Mouse (Mus musculus) forebrain, embryonic 11.5 days (tissue): Measurements from ENCODE around the gene Cenpn. TPM values are rescaled to one million over a fixed set of nuclear protein-coding genes. Genes with fewer than 3 reads are reported as not detected.

Experiments used
- ATAC-seq: fragments of 200-750 bp; cut with Nextera tagmentation; replicated peaks from 2 replicates; pipeline ENCODE4 v1.8.0; 2017; ENCODE audit warnings: moderate TSS enrichment; ENCODE audit not compliant: low FRiP score
- DNase-seq: peaks from one replicate; pipeline ENCODE4 v3.0.0-alpha.2; 2017; ENCODE audit warnings: low spot score
- H3K27ac ChIP-seq: fragments of 300-500 bp; sonication (generic); 2 replicates; pipeline ENCODE4 v1.5.1; 2014; ENCODE audit warnings: low read depth, low read length
- H3K27me3 ChIP-seq: fragments of 300-500 bp; sonication (generic); 2 replicates; pipeline ENCODE4 v1.6.1; 2014; ENCODE audit warnings: mild to moderate bottlenecking, low read length, mixed read lengths; ENCODE audit not compliant: control insufficient read depth, insufficient read depth
- H3K36me3 ChIP-seq: fragments of 300-500 bp; sonication (generic); 2 replicates; pipeline ENCODE4 v1.6.1; 2014; ENCODE audit warnings: mild to moderate bottlenecking, low read length, moderate library complexity, mixed read lengths; ENCODE audit not compliant: control insufficient read depth, insufficient read depth
- H3K4me1 ChIP-seq: fragments of 300-500 bp; sonication (generic); replicated peaks from 2 replicates; pipeline ENCODE4 v1.6.1; 2014; ENCODE audit warnings: low read length, mixed read lengths; ENCODE audit not compliant: control insufficient read depth, insufficient read depth
- H3K4me2 ChIP-seq: fragments of 300-500 bp; sonication (generic); 2 replicates; pipeline ENCODE4 v1.6.1; 2014; ENCODE audit warnings: low read depth, mild to moderate bottlenecking, low read length, moderate library complexity, mixed read lengths; ENCODE audit not compliant: severe bottlenecking
- H3K4me3 ChIP-seq: fragments of 300-500 bp; sonication (generic); 2 replicates; pipeline ENCODE4 v1.5.1; 2014; ENCODE audit warnings: low read depth, low read length
- H3K9ac ChIP-seq: fragments of 300-500 bp; sonication (generic); 2 replicates; pipeline ENCODE4 v1.6.1; 2014; ENCODE audit warnings: low read length
- H3K9me3 ChIP-seq: fragments of 300-500 bp; sonication (generic); 2 replicates; pipeline ENCODE4 v1.6.1; 2016; ENCODE audit warnings: low read length, mixed read lengths; ENCODE audit not compliant: control insufficient read depth
- WGBS: fragments of 180-500 bp; shearing (Covaris S2); extraction: QIAGEN DNeasy Blood & Tissue Kit; methylation state at CpG from one replicate; pipeline ENCODE4 v1.1.7; 2014; 5-methylcytosine and 5-hydroxymethylcytosine counted together
- polyA plus RNA-seq: library from polyadenylated mRNA; unstranded; fragments of >200 nt; fragmentation: Nextera tagmentation; extraction: Ambion mirVana; gene quantifications from 2 replicates; pipeline ENCODE4 v1.2.1, GENCODE M21; 2014

Cenpn gene
- polyA plus RNA-seq, 1 experiment from 2014 or later, result 59.5 TPM

GRCm38 (mm10) chr8:116892130-116892529, 29.4 kb upstream of the Cenpn start:
- Histone ChIP-seq H3K27me3 (no peaks in the 10 kb centered on the region), H3K4me2 (no peak overlapping the region)

GRCm38 (mm10) chr8:116892636-116893035, 28.9 kb upstream of the Cenpn start:
- Histone ChIP-seq H3K4me1 (no peaks in the 10 kb centered on the region), H3K4me3 (no peak overlapping the region), H3K9ac (no peak overlapping the region), H3K36me3 (no peaks in the 10 kb centered on the region), H3K27ac (no peak overlapping the region), H3K27me3 (no peaks in the 10 kb centered on the region), H3K9me3 (no peaks in the 10 kb centered on the region), H3K4me2 (no peak overlapping the region)
- 91% methylated on average over 9 of the region's 9 CpGs for WGBS
- no peak for DNase-seq
- ATAC-seq, result no peak

More at GRCm38 (mm10) chr8:116892130-116892529, 29.4 kb upstream of the Cenpn start:
- no peak overlapping the region for H3K4me3 ChIP-seq
- H3K9me3 ChIP-seq, result no peaks in the 10 kb centered on the region
- WGBS, result 86% methylated on average over 3 of the region's 3 CpGs
- no peaks in the 10 kb centered on the region; the same call in 1 of the 2 replicates for H3K36me3 ChIP-seq
- H3K4me1 ChIP-seq, result no peaks in the 10 kb centered on the region
- H3K9ac ChIP-seq, result no peak overlapping the region
- DNase-seq (no peak), ATAC-seq (no peak)
- no peak overlapping the region for H3K27ac ChIP-seq

DNA sequence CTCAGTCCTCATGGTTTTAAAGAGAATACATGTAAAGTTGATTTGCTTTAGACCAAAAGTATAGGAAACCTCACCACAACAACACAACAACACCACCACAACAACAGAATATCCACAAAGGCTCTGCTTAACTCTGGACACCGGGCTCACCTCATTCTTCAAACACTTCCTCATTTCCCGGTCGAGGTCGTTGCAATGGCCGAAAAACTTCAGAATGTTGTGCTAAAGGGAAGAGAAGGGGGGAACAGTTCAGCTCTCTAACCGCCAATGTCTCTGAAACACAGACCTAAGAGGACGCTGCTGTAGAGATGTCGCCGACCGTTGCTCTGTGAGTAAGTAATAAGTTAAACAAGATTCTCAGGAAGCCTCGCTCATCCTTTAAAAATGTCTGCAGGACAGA, 27.6 kb upstream of the Cenpn start:
- no peaks in the 10 kb centered on the region for H3K36me3 ChIP-seq
- H3K9me3 ChIP-seq, result no peaks in the 10 kb centered on the region
- ATAC-seq, result no peak
- 95% methylated on average over 11 of the region's 11 CpGs for WGBS
- no peak for DNase-seq
- H3K27me3 ChIP-seq, result no peaks in the 10 kb centered on the region
- H3K4me2 ChIP-seq, result no peak overlapping the region
- no peak overlapping the region for H3K9ac ChIP-seq
- H3K4me1 ChIP-seq, result no peaks in the 10 kb centered on the region
- no peak overlapping the region for H3K4me3 ChIP-seq
- no peak overlapping the region for H3K27ac ChIP-seq

- no peak overlapping the region for H3K4me2 ChIP-seq
- H3K9me3 ChIP-seq, result no peaks in the 10 kb centered on the region
- no peak overlapping the region for H3K27ac ChIP-seq
- no peak overlapping the region for H3K9ac ChIP-seq
- no peaks in the 10 kb centered on the region for H3K27me3 ChIP-seq
- 92% methylated on average over 6 of the region's 6 CpGs for WGBS
- no peak for DNase-seq
- H3K4me1 ChIP-seq, result no peaks in the 10 kb centered on the region
- no peak overlapping the region for H3K4me3 ChIP-seq
- no peaks in the 10 kb centered on the region for H3K36me3 ChIP-seq
- no peak for ATAC-seq
Observed at GRCm38 (mm10) chr8:116895521-116895920, 26.0 kb upstream of the Cenpn start.

- H3K27ac ChIP-seq, result no peak overlapping the region
- 96% methylated on average over 4 of the region's 4 CpGs for WGBS
- no peaks in the 10 kb centered on the region for H3K36me3 ChIP-seq
- H3K27me3 ChIP-seq, result no peaks in the 10 kb centered on the region
- H3K4me1 ChIP-seq, result no peaks in the 10 kb centered on the region
- no peak overlapping the region for H3K4me2 ChIP-seq
- no peak overlapping the region for H3K4me3 ChIP-seq
- H3K9me3 ChIP-seq, result no peaks in the 10 kb centered on the region; the same call in 1 of the 2 replicates
- DNase-seq (no peak), ATAC-seq (no peak)
- no peak overlapping the region for H3K9ac ChIP-seq
Observed at GRCm38 (mm10) chr8:116904736-116905135, 16.8 kb upstream of the Cenpn start.

DNA sequence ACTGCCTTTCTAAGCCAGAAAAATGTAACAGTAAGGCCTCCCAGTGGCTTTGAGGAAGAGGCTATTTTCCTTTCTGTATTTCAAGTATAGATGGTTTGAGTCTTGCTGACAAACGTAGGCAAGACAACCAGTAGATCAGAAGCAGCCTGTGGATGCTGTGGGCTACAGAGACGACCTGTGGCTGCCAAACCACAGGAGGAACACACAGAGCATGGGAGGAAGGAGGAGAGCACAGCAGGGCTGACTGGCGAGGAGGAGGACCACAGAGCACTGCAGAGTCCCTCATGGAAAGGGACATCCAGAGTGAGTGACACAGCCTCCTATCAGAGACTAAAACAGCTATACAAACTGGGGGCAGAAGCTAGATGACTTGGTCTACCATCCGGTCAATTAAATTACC, 16.3 kb upstream of the Cenpn start:
- DNase-seq, result no peak
- 93% methylated on average over 4 of the region's 4 CpGs for WGBS

GRCm38 (mm10) chr8:116905836-116906235, 15.7 kb upstream of the Cenpn start:
- H3K4me3 ChIP-seq, result no peak overlapping the region
- no peaks in the 10 kb centered on the region for H3K27me3 ChIP-seq
- H3K36me3 ChIP-seq, result no peaks in the 10 kb centered on the region; the same call in 1 of the 2 replicates
- no peak for DNase-seq
- no peak overlapping the region for H3K27ac ChIP-seq
- H3K4me1 ChIP-seq, result no peaks in the 10 kb centered on the region
- H3K9ac ChIP-seq, result no peak overlapping the region
- no peak overlapping the region for H3K4me2 ChIP-seq
- no peak for ATAC-seq
- WGBS, result 95% methylated on average over 4 of the region's 4 CpGs
- H3K9me3 ChIP-seq, result no peaks in the 10 kb centered on the region; the same call in 1 of the 2 replicates

More for the DNA sequence above, 16.3 kb upstream of the Cenpn start:
- no peaks in the 10 kb centered on the region; the same call in 1 of the 2 replicates for H3K36me3 ChIP-seq
- H3K4me1 ChIP-seq, result no peaks in the 10 kb centered on the region
- H3K27me3 ChIP-seq, result no peaks in the 10 kb centered on the region
- no peak overlapping the region for H3K4me2 ChIP-seq
- no peaks in the 10 kb centered on the region; the same call in 1 of the 2 replicates for H3K9me3 ChIP-seq
- ATAC-seq, result no peak
- H3K27ac ChIP-seq, result no peak overlapping the region
- no peak overlapping the region for H3K4me3 ChIP-seq
- H3K9ac ChIP-seq, result no peak overlapping the region

GRCm38 (mm10) chr8:116921005-116921336, 559 bp upstream of the Cenpn start:
- ATAC-seq (peak; percentile 74; the same call in 1 of the 2 replicates), DNase-seq (no peak)
- Histone ChIP-seq H3K27me3 (no peaks in the 10 kb centered on the region), H3K9ac (peak overlapping the region; percentile 84), H3K27ac (peak overlapping the region; percentile 68), H3K9me3 (no peaks in the 10 kb centered on the region), H3K36me3 (no peaks in the 10 kb centered on the region), H3K4me3 (peak overlapping the region; percentile 76), H3K4me2 (peak overlapping the region; percentile 70), H3K4me1 (peaks cover 4% of the 10 kb centered on the region; the same call in 1 of the 2 replicates)
- WGBS, result 1% methylated on average over 22 of the region's 22 CpGs

DNA sequence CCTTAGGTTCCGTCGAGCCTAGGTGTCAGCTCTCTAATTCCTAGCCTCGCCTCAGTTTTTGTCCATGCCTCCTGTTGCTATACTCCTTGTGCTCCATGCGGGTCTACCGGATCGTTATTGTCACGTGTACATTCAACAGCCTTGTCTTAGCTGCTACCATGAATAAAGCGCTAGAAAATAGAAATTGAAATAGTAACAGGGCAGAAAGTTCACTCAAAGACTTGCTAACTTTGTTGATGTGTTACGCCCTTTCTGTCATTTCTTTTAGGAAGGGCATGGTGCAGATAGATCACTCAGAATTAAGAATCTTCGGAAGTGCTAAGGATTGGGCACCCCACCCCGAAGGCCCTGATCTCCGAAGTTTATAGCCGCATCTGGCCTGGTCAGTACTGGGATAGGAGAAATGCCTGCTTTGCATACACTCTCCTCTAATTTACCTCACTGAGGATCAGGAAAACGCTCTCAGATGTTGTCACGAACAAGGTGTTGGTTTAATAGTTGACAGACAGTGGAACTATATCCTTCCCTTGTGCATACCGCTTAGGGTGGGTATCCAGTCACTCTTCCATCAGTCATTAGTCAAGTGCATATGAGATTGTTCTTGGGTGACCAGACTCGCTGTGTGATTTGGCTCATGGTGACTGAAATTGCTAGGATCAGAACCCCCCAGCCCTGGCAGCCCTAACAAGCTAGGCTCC, 679 bp downstream of the Cenpn start:
- H3K9me3 ChIP-seq, result no peaks in the 10 kb centered on the region
- peak overlapping the region; percentile 84 for H3K9ac ChIP-seq
- H3K27ac ChIP-seq, result no peak overlapping the region
- no peaks in the 10 kb centered on the region for H3K36me3 ChIP-seq
- peaks cover 4% of the 10 kb centered on the region; the same call in 1 of the 2 replicates for H3K4me1 ChIP-seq
- no peak for DNase-seq
- H3K4me2 ChIP-seq, result peak overlapping the region; percentile 70
- WGBS, result 34% methylated on average over 17 of the region's 17 CpGs
- peak overlapping the region; percentile 76 for H3K4me3 ChIP-seq
- no peaks in the 10 kb centered on the region for H3K27me3 ChIP-seq
- ATAC-seq, result no peak
